Mouse (Mus musculus) myocyte (in vitro differentiated cells): ENCODE data around the gene Ddr2. TPM values are rescaled to one million over a fixed set of nuclear protein-coding genes. Genes with fewer than 3 reads are reported as not detected.

Experiments used
- H3K27me3 ChIP-seq: one replicate; pipeline ENCODE4 v1.6.1; 2011; ENCODE audit not compliant: control insufficient read depth, insufficient read depth, insufficient read length
- H3K36me3 ChIP-seq: one replicate; pipeline ENCODE4 v1.6.1; 2011; ENCODE audit not compliant: control insufficient read depth, insufficient read depth
- H3K4me2 ChIP-seq: one replicate; pipeline ENCODE4 v1.6.1; 2011; ENCODE audit warnings: low read depth, control low read depth
- H3K4me3 ChIP-seq: one replicate; pipeline ENCODE4 v1.5.1; 2011; ENCODE audit warnings: mild to moderate bottlenecking, control low read depth, moderate library complexity
- H3K79me2 ChIP-seq: one replicate; pipeline ENCODE4 v1.6.1; 2011; ENCODE audit not compliant: control insufficient read depth, insufficient read depth
- H3ac ChIP-seq: one replicate; pipeline ENCODE4 v1.6.1; 2011; ENCODE audit not compliant: control insufficient read depth, insufficient read length
- CEBPB ChIP-seq: IDR thresholded peaks from 2 replicates; pipeline ENCODE4 v1.6.1; 2011; ENCODE audit warnings: mild to moderate bottlenecking, moderate library complexity; ENCODE audit not compliant: poor library complexity, insufficient read depth, severe bottlenecking
- E2F4 ChIP-seq: IDR thresholded peaks from one replicate; pipeline ENCODE4 v1.6.1; 2011; ENCODE audit warnings: mild to moderate bottlenecking, control low read depth, moderate library complexity; ENCODE audit not compliant: insufficient read depth
- MAX ChIP-seq: IDR thresholded peaks from one replicate; pipeline ENCODE4 v1.6.1; 2011; ENCODE audit warnings: low read depth, mild to moderate bottlenecking, control low read depth
- MYOD1 ChIP-seq, 3 experiments: IDR thresholded peaks; one replicate each; pipeline ENCODE4 v1.6.1; 2011; ENCODE audit warnings: control low read depth in 2 of 3, low read depth in 2 of 3, mild to moderate bottlenecking in 2 of 3, moderate library complexity in 1 of 3; ENCODE audit not compliant: insufficient read length in 2 of 3, control insufficient read depth in 1 of 3
- MYOG ChIP-seq, 3 experiments: IDR thresholded peaks; one replicate each; pipeline ENCODE4 v1.6.1; 2011; ENCODE audit warnings: control low read depth in 2 of 3, low read depth in 2 of 3, mild to moderate bottlenecking in 2 of 3; ENCODE audit not compliant: insufficient read length in 2 of 3, control insufficient read depth in 1 of 3, insufficient read depth in 1 of 3
- POLR2AphosphoS2 ChIP-seq: IDR thresholded peaks from one replicate; pipeline ENCODE4 v1.6.1; 2011; ENCODE audit warnings: low read depth, control low read depth; ENCODE audit not compliant: insufficient read length
- REST ChIP-seq: IDR thresholded peaks from one replicate; pipeline ENCODE4 v1.6.1; 2011; ENCODE audit warnings: mild to moderate bottlenecking, control low read depth, moderate library complexity; ENCODE audit not compliant: insufficient read depth, insufficient read length
- SRF ChIP-seq: IDR thresholded peaks from one replicate; pipeline ENCODE4 v1.6.1; 2011; ENCODE audit warnings: low read depth; ENCODE audit not compliant: control insufficient read depth, insufficient read length
- polyA plus RNA-seq: library from polyadenylated mRNA; unstranded; fragments of >200 nt; fragmentation: generic; extraction: Trizol; gene quantifications from one replicate; pipeline ENCODE4 v1.2.1, GENCODE M21; 2012; ENCODE audit warnings: missing spikeins

Gene Ddr2
- polyA plus RNA-seq, 1 experiment, result 33.8 TPM

- TF ChIP-seq MAX (no peak), POLR2AphosphoS2 (no peak), SRF (no peak), REST (no peak), MYOG (IDR thresholded peaks at IDR 0.05; ENCODE audit: control insufficient read depth in 1 of 3, insufficient read depth in 1 of 3, insufficient read length in 2 of 3, low read depth in 2 of 3) (no peak), E2F4 (no peak), CEBPB (no peak), MYOD1 (IDR thresholded peaks at IDR 0.05; ENCODE audit: control insufficient read depth in 1 of 3, insufficient read length in 2 of 3, low read depth in 2 of 3) (no peak)
- no peaks in the 10 kb centered on the region for H3K27me3 ChIP-seq
- no peak overlapping the region for H3K4me3 ChIP-seq
- no peak overlapping the region for H3K4me2 ChIP-seq
- H3K79me2 ChIP-seq, result no peaks in the 10 kb centered on the region
- H3ac ChIP-seq, result no peak overlapping the region
- no peaks in the 10 kb centered on the region for H3K36me3 ChIP-seq
These were observed 186.0 kb downstream of the Ddr2 start for GRCm38 (mm10) chr1:169924567-169924966.

Other genes with a start within 250 kb of the Ddr2 start
- gene Ccdc190, start 182.1 kb downstream of the Ddr2 start, polyA plus RNA-seq, result not detected
- gene Hsd17b7, start 141.5 kb downstream of the Ddr2 start, polyA plus RNA-seq, result 9.5 TPM
- 16.6 TPM for gene Uap1, start 64.2 kb upstream of the Ddr2 start, polyA plus RNA-seq
- 6.3 TPM for gene Uhmk1, start 104.6 kb upstream of the Ddr2 start, polyA plus RNA-seq
- gene Sh2d1b2, start 122.0 kb upstream of the Ddr2 start, polyA plus RNA-seq, result not detected
- gene Sh2d1b1, start 166.6 kb upstream of the Ddr2 start, polyA plus RNA-seq, result 0.05 TPM
- 0.01 TPM for gene Gm7694, start 195.6 kb upstream of the Ddr2 start, polyA plus RNA-seq
- not detected for gene Spata46, start 198.0 kb upstream of the Ddr2 start, polyA plus RNA-seq